Mouse (Mus musculus) B cell, adult (primary cell): ENCODE data around the gene Trim43b. TPM values are rescaled to one million over a fixed set of nuclear protein-coding genes. Genes with fewer than 3 reads are reported as not detected.

Experiments used
- total RNA-seq: library from RNA; stranded (reverse); gene quantifications from 4 replicates; pipeline ENCODE4 v1.2.4, GENCODE M21; 2023; ENCODE audit not compliant: inconsistent age

Gene Trim43b
- total RNA-seq, result not detected in 4 replicates

DNA sequence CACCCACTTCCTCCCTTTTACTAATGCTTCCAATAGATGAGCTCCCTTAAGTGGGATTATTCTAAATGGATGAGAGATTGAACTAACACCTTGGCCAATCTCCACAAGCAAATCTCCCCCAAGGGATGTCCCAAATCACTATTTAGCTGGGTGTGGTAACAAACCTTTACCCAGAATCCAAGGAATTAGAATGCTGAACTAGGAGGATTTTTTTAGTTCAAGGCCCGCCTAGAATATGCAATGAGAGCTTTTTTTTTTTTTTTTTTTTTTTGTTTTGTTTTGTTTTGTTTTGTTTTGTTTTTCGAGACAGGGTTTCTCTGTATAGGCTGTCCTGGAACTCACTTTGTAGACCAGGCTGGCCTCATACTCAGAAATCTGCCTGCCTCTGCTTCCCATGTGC is at the start of gene Trim43b:
Gene Trim43b (minus strand): TSS at position 101 of the 400 bp plus-strand sequence.

Other genes with a start within 250 kb of the Trim43b start
- 29.9 to 41.6 TPM (median 38.2 TPM) in 4 replicates for gene Bcl2a1a, start 135.9 kb downstream of the Trim43b start, total RNA-seq
- gene Bcl2a1b, start 106.4 kb upstream of the Trim43b start, total RNA-seq, result 61.2 to 89.2 TPM (median 76.9 TPM) in 4 replicates
- gene Gm29094, start 106.5 kb upstream of the Trim43b start, total RNA-seq, result 3.4 to 12.6 TPM (median 9.1 TPM) in 3 of 4 replicates, not detected in the other
- 50.6 to 72.0 TPM (median 53.6 TPM) in 4 replicates for gene Mthfs, start 117.8 kb upstream of the Trim43b start, total RNA-seq